Mouse (Mus musculus): Measurements from ENCODE around the gene Smad3.

DNA sequence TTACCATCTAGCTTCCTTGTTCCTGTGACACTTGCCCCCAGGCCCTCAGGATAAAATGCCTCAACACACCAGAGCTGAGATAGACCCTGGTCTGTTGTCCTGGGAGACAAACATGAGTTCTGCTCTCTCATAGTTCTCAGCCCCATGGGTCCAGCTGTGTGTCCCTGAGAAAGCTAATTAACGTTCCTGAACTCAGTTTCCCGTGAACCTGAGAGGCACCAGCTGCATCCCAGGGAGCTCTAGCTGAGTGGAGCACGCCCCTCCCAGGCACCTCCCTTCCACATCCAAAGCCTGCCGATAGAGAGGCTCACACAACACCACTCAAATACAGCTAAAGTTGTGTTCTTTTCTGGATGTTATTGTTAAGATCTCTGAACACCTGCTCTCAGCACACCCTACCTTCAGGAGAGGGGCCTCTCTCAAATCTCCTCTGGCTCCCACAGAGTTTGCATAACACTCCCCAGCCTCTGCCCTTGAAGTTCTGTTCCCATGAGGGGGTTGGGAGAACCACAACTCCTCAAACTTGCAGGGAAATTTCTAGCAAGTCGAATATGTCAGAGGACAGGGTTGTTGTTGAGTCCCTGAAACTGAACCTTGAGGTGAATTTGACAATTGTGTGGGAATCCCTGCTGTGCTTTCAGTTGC lies 28.4 kb upstream of the Smad3 start:
- no peak for TF ChIP-seq CTCF (IDR thresholded peaks at IDR 0.05; ENCODE audit: control insufficient read depth, insufficient read depth, insufficient read length)
- no peak for TF ChIP-seq FOSL1 (IDR thresholded peaks at IDR 0.05; ENCODE audit: insufficient read depth, low read length, poor library complexity, severe bottlenecking)
- TF ChIP-seq USF1 (IDR thresholded peaks at IDR 0.05; ENCODE audit: low read depth): no peak
